14 mouse cellular contexts compared by ENCODE assay signal in the genomic region with DNA sequence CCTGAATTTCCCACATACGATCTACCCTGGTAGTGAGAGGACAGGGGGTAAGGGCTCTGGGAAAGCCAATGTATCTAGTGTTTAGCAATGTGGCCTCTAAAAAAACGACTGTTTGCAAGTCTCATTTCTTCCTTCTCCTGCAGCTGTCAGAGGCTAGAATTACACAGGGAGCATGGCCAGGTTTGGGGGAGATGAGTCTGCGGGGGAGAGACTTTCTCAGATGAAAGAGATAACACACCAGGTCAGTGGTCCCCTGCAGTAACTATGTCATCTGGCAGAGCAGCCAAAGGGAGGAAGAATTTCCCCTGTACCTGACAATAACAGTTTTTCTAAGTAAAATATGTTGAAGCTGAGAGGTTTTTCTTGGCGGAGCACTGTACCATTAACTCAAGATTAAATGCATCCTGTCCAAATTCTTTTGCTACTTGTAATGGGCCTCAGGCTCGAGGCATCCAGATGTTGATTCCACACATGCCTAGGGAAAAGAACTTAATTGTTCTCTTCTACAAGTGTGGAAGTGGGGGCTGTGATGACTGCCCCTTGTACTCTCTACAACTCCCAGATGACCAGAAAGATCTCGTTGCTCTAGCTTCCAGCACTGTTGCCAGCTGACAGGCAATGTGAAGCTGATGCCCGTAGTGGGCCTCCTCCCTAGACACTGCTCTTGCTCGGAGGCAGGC. TPM values are rescaled to one million over a fixed set of nuclear protein-coding genes. Genes with fewer than 3 reads are reported as not detected.
DNase-seq lines count a peak whose midpoint lies in the region; ATAC-seq and TF ChIP-seq lines count a peak whose summit lies in the region.
"Had no signal": no experiment of that assay in that cellular context is flagged by ENCODE, and none has a peak within 500 bp of the region (broad histone marks: within the 10 kb centered on the region; RNA-seq: fewer than 3 reads in every experiment).

No protein-coding gene starts in this region.

- peak overlapping the region; percentile 70 for H3K27ac ChIP-seq in kidney, embryonic 16.5 days (ENCODE audit: low read length)
- no peak overlapping the region for H3K27ac ChIP-seq in hindbrain, embryonic 10.5 days
- H3K27ac ChIP-seq in gastrocnemius, adult 2 months = no peak overlapping the region
- H3K27ac ChIP-seq: liver, embryonic 13.5 days had no signal

- peak; percentile 66 for ATAC-seq in kidney, embryonic 16.5 days (ENCODE audit: low FRiP score, low TSS enrichment)
- ATAC-seq: CD4-positive, CD25-positive, alpha-beta regulatory T cell, adult 4 months; hindbrain, embryonic 16.5 days had no signal

- intact Hi-C loops in heart, postnatal 14 days (cut with DNase I) = no loop called here
- intact Hi-C loops in gastrocnemius, adult 2 months (cut with DNase I) = no loop called here

- DNase-seq in kidney, adult 8-10 months = no peak
- peak; percentile 26 for DNase-seq in fibroblast of lung, adult 2 months (ENCODE audit: low read depth)
- peak; percentile 5 to 16 for DNase-seq in heart, postnatal 14 days
- peak; percentile 30 for DNase-seq in mesoderm, embryonic 11.5 days (ENCODE audit: low read depth, low spot score)
- DNase-seq in hindbrain, embryonic 10.5 days (ENCODE audit: low spot score) = no peak
- DNase-seq in cerebellum, postnatal 36 days = no peak
- DNase-seq in gastrocnemius, adult 2 months = no peak
- DNase-seq: cerebellum, adult 2 months; gastrocnemius, postnatal 14 days; liver, embryonic 13.5 days; thymus, postnatal 14 days had no signal

- no peak overlapping the region for H3K4me2 ChIP-seq in kidney, embryonic 16.5 days (replicated peaks; ENCODE audit: low read depth, low read length)
- H3K4me2 ChIP-seq: liver, embryonic 13.5 days had no signal

- H3K4me3 ChIP-seq in kidney, embryonic 16.5 days (ENCODE audit: low read length) = no peak overlapping the region
- H3K4me3 ChIP-seq in hindbrain, embryonic 10.5 days = no peak overlapping the region
- no peak overlapping the region for H3K4me3 ChIP-seq in gastrocnemius, adult 2 months
- H3K4me3 ChIP-seq: liver, embryonic 13.5 days had no signal

- H3K36me3 ChIP-seq in kidney, embryonic 16.5 days (ENCODE audit: insufficient read depth, low read length) = no peaks in the 10 kb centered on the region
- H3K36me3 ChIP-seq in hindbrain, embryonic 10.5 days = no peaks in the 10 kb centered on the region
- H3K36me3 ChIP-seq: liver, embryonic 13.5 days had no signal

- H3K9ac ChIP-seq in kidney, embryonic 16.5 days (replicated peaks; ENCODE audit: low read length) = 0 out of 2 replicates have a peak overlapping the region, but pooled peaks have one; percentile 6
- H3K9ac ChIP-seq: liver, embryonic 13.5 days had no signal

- H3K4me1 ChIP-seq in kidney, embryonic 16.5 days (ENCODE audit: insufficient read depth, low read length) = peaks cover 21% of the 10 kb centered on the region
- H3K4me1 ChIP-seq in hindbrain, embryonic 10.5 days (replicated peaks) = no peaks in the 10 kb centered on the region; the same call in none of the 2 replicates
- H3K4me1 ChIP-seq: liver, embryonic 13.5 days had no signal

- WGBS in kidney, embryonic 16.5 days = 8% methylated on average over 8 of the region's 8 CpGs
- WGBS in hindbrain, embryonic 10.5 days = 55% methylated on average over 8 of the region's 8 CpGs

- no peak for TF ChIP-seq CTCF in gastrocnemius, adult 2 months (IDR thresholded peaks at IDR 0.05)

- no peaks in the 10 kb centered on the region for H3K9me3 ChIP-seq in kidney, embryonic 16.5 days (ENCODE audit: low read length)
- H3K9me3 ChIP-seq in hindbrain, embryonic 10.5 days = no peaks in the 10 kb centered on the region
- H3K9me3 ChIP-seq: liver, embryonic 13.5 days had no signal

- no peaks in the 10 kb centered on the region for H3K27me3 ChIP-seq in kidney, embryonic 16.5 days (ENCODE audit: insufficient read depth, low read length)
- H3K27me3 ChIP-seq in hindbrain, embryonic 10.5 days (ENCODE audit: insufficient read depth, poor library complexity, severe bottlenecking) = no peaks in the 10 kb centered on the region
- H3K27me3 ChIP-seq: liver, embryonic 13.5 days had no signal

RNA-seq across cellular contexts. Expression of a gene that starts 31.2 kb away (rescaled TPM):
- 74.8 and 77.9 TPM in 2 replicates for polyA plus RNA-seq in kidney, embryonic 16.5 days (2015; fragmentation: Nextera tagmentation; extraction: Ambion mirVana)
- 1 to 10 TPM; 3.5 to 7.6 TPM for total RNA-seq in heart, postnatal 14 days (2021)
- polyA plus RNA-seq in hindbrain, embryonic 10.5 days (2016; fragmentation: Nextera tagmentation; extraction: Ambion mirVana) = 128 and 150 TPM in 2 replicates
- under 1 TPM; 0.31 to 0.50 TPM for total RNA-seq in gastrocnemius, adult 2 months (2021)
- polyA plus RNA-seq: CD4-positive, CD25-positive, alpha-beta regulatory T cell, adult 4 months had no signal

Comparison
In these comparisons a context has a peak if more than half of its experiments do, and no peak if none do; other contexts are left out.
1. DNase-seq: peak in fibroblast of lung, adult 2 months (single experiment), heart, postnatal 14 days (2 of 2) and mesoderm, embryonic 11.5 days (single experiment); none in kidney, adult 8-10 months (0 of 2), hindbrain, embryonic 10.5 days (single experiment), cerebellum, postnatal 36 days (0 of 2) and gastrocnemius, adult 2 months (single experiment).